Mouse (Mus musculus) Patski (cell line): ENCODE measurements around the gene Mvb12b. TPM values are rescaled to one million over a fixed set of nuclear protein-coding genes. Genes with fewer than 3 reads are reported as not detected.
"Not testable (repeated sequence)": the region's sequence is repeated elsewhere in the genome, so short reads cannot be mapped to it uniquely, and the experiment has no call there.

Experiments
- ATAC-seq: fragments of 100-300 bp; one replicate; pipeline ENCODE4 v1.8.0; 2021
- CTCF ChIA-PET: fragments of 350-600 bp; sonication (Branson Sonifier 250); formaldehyde crosslinking; loops from one replicate; lab custom pipeline; 2022; ENCODE audit warnings: inconsistent platforms; lab: Charles Lee
- POLR2A ChIA-PET: fragments of 350-600 bp; sonication (Branson Sonifier 250); formaldehyde crosslinking; loops from one replicate; lab custom pipeline; 2022; ENCODE audit warnings: antibody characterized with exemption, inconsistent platforms; lab: Charles Lee
- DNase-seq: peaks from one replicate; pipeline ENCODE4 v3.0.0-alpha.2; 2011; ENCODE audit warnings: low read depth, low spot score
- H3K27me3 ChIP-seq: fragments of 371-371 bp; one replicate; pipeline ENCODE4 v1.5.1; 2021
- CTCF ChIP-seq: fragments of 100-300 bp; IDR thresholded peaks from one replicate; pipeline ENCODE4 v1.5.1; 2021
- in situ Hi-C: fragments of 300-500 bp; cut with MboI; formaldehyde crosslinking; loops from 3 replicates; pipeline ENCODE4 v1.11.1; 2018; ENCODE audit warnings: low pct_unique_long_range_greater_than_20kb, mixed read lengths
- polyA plus RNA-seq: library from polyadenylated mRNA; unstranded; gene quantifications from one replicate; pipeline ENCODE4 v1.2.3, GENCODE M21; 2021

The Mvb12b gene
- polyA plus RNA-seq, 1 experiment from 2014 or later = 45.8 TPM

- ChIA-PET CTCF (interaction anchor here (0.7 kb wide), 1 partner anchor 22 kb away, joined by 3 read pairs; no protein-coding TSS in a partner anchor), POLR2A (no interaction called here)
- TF ChIP-seq CTCF = no peak
- no peaks in the 10 kb centered on the region for H3K27me3 ChIP-seq
- in situ Hi-C loops = no loop called here
- ATAC-seq = no peak
- DNase-seq = no peak
These were observed 28.9 kb upstream of the Mvb12b start for GRCm38 (mm10) chr2:33916603-33917002.

GRCm38 (mm10) chr2:33914998-33915397 is 27.3 kb upstream of the Mvb12b start:
- ChIA-PET POLR2A (no interaction called here), CTCF (no interaction called here)
- no peak for TF ChIP-seq CTCF
- ATAC-seq (no peak), DNase-seq (no peak)
- no peaks in the 10 kb centered on the region for H3K27me3 ChIP-seq
- in situ Hi-C loops = no loop called here

- ATAC-seq = no peak
- ChIA-PET CTCF (no interaction called here), POLR2A (no interaction called here)
- no peak for TF ChIP-seq CTCF
- in situ Hi-C loops = no loop called here
- no peak for DNase-seq
- no peaks in the 10 kb centered on the region for H3K27me3 ChIP-seq
These were observed 26.6 kb upstream of the Mvb12b start for GRCm38 (mm10) chr2:33914334-33914733.

- ATAC-seq, POLR2A ChIA-PET, H3K27me3 ChIP-seq, CTCF ChIA-PET, in situ Hi-C loops, DNase-seq: not testable (repeated sequence)
These were observed 25.9 kb upstream of the Mvb12b start for GRCm38 (mm10) chr2:33913598-33913997.

GRCm38 (mm10) chr2:33912741-33913140 is 25.0 kb upstream of the Mvb12b start:
- DNase-seq (no peak), ATAC-seq (no peak)
- TF ChIP-seq CTCF = no peak
- no peaks in the 10 kb centered on the region for H3K27me3 ChIP-seq
- in situ Hi-C loops = no loop called here
- CTCF ChIA-PET = no interaction called here
- POLR2A ChIA-PET = no interaction called here

GRCm38 (mm10) chr2:33908374-33908773 is 20.6 kb upstream of the Mvb12b start:
- CTCF ChIA-PET = interaction anchor here (1.0 to 1.2 kb wide), 3 partner anchors 10 to 55 kb away, joined by 3 to 4 read pairs (median 3); no protein-coding TSS in a partner anchor
- POLR2A ChIA-PET = no interaction called here
- no peak for DNase-seq
- in situ Hi-C loops = no loop called here
- no peaks in the 10 kb centered on the region for H3K27me3 ChIP-seq
- ATAC-seq = no peak
- no peak for TF ChIP-seq CTCF

GRCm38 (mm10) chr2:33907174-33907573 is 19.4 kb upstream of the Mvb12b start:
- DNase-seq (no peak), ATAC-seq (no peak)
- no peak for TF ChIP-seq CTCF
- no peaks in the 10 kb centered on the region for H3K27me3 ChIP-seq
- ChIA-PET CTCF (no interaction called here), POLR2A (no interaction called here)
- in situ Hi-C loops = no loop called here

GRCm38 (mm10) chr2:33895829-33896228 is 8.1 kb upstream of the Mvb12b start:
- CTCF ChIA-PET = no interaction called here
- no peak for ATAC-seq
- POLR2A ChIA-PET = interaction anchor here (0.7 kb wide), 1 partner anchor 21 kb away, joined by 3 read pairs; no protein-coding TSS in a partner anchor
- H3K27me3 ChIP-seq = peaks cover 17% of the 10 kb centered on the region
- no peak for DNase-seq
- in situ Hi-C loops = no loop called here
- no peak for TF ChIP-seq CTCF

- in situ Hi-C loops = no loop called here
- POLR2A ChIA-PET = no interaction called here
- H3K27me3 ChIP-seq = peaks cover 14% of the 10 kb centered on the region
These were observed 5.4 kb upstream of the Mvb12b start for GRCm38 (mm10) chr2:33893151-33893550.

GRCm38 (mm10) chr2:33892354-33892753 is 4.6 kb upstream of the Mvb12b start:
- no peak for TF ChIP-seq CTCF
- DNase-seq (no peak), ATAC-seq (no peak)
- in situ Hi-C loops = no loop called here
- ChIA-PET POLR2A (interaction anchor here (0.7 kb wide), 1 partner anchor 58 kb away, joined by 4 read pairs; no protein-coding TSS in a partner anchor), CTCF (interaction anchor here (1.3 kb wide), 1 partner anchor 16 kb away, joined by 3 read pairs; no protein-coding TSS in a partner anchor)
- H3K27me3 ChIP-seq = peaks cover 11% of the 10 kb centered on the region

More at GRCm38 (mm10) chr2:33893151-33893550, 5.4 kb upstream of the Mvb12b start:
- DNase-seq (no peak), ATAC-seq (no peak)
- TF ChIP-seq CTCF = no peak
- CTCF ChIA-PET = no interaction called here

- CTCF ChIA-PET = no interaction called here
- no peak for ATAC-seq
These were observed 297 bp upstream of the Mvb12b start for GRCm38 (mm10) chr2:33888100-33888385.

More at GRCm38 (mm10) chr2:33888100-33888385, 297 bp upstream of the Mvb12b start:
- no peak for DNase-seq
- in situ Hi-C loops = loop anchor here (10.0 kb wide), 1 partner anchor 143 kb away; no protein-coding TSS in a partner anchor
- POLR2A ChIA-PET = no interaction called here
- no peak for TF ChIP-seq CTCF
- no peaks in the 10 kb centered on the region for H3K27me3 ChIP-seq
